Mouse (Mus musculus): ENCODE data around the gene Osmr. TPM values are rescaled to one million over a fixed set of nuclear protein-coding genes. Genes with fewer than 3 reads are reported as not detected.
A peak's percentile ranks its signal among the peaks of the same experiment; 100 is the strongest.

The Osmr gene
- polyA plus RNA-seq, 1 experiment from 2014 or later = 1.0 TPM

- H3K36me3 ChIP-seq = no peaks in the 10 kb centered on the region
- no peaks in the 10 kb centered on the region for H3K9me3 ChIP-seq (replicated peaks)
- H3K27ac ChIP-seq = no peak overlapping the region
- H3K4me1 ChIP-seq = no peaks in the 10 kb centered on the region
- 54% methylated on average over 5 of the region's 5 CpGs for WGBS
- H3K27me3 ChIP-seq = no peaks in the 10 kb centered on the region
- ATAC-seq (ENCODE audit: low FRiP score) = no peak
- H3K4me2 ChIP-seq (replicated peaks) = no peak overlapping the region
- H3K4me3 ChIP-seq = no peak overlapping the region
- no peak overlapping the region for H3K9ac ChIP-seq
Observed at GRCm38 (mm10) chr15:6883816-6884215, 9.0 kb upstream of the Osmr start.

GRCm38 (mm10) chr15:6883091-6883490 lies 8.3 kb upstream of the Osmr start:
- Histone ChIP-seq H3K36me3 (no peaks in the 10 kb centered on the region), H3K27me3 (no peaks in the 10 kb centered on the region), H3K4me2 (replicated peaks) (no peak overlapping the region), H3K9ac (no peak overlapping the region), H3K4me3 (no peak overlapping the region), H3K27ac (no peak overlapping the region), H3K4me1 (no peaks in the 10 kb centered on the region), H3K9me3 (replicated peaks) (no peaks in the 10 kb centered on the region)
- WGBS = 74% methylated on average over 4 of the region's 4 CpGs
- ATAC-seq (ENCODE audit: low FRiP score) = no peak

- Histone ChIP-seq H3K4me1 (no peaks in the 10 kb centered on the region), H3K4me3 (no peak overlapping the region), H3K27me3 (no peaks in the 10 kb centered on the region), H3K27ac (no peak overlapping the region), H3K4me2 (replicated peaks) (no peak overlapping the region), H3K36me3 (no peaks in the 10 kb centered on the region), H3K9ac (no peak overlapping the region), H3K9me3 (replicated peaks) (no peaks in the 10 kb centered on the region)
- WGBS = 45% methylated on average over 7 of the region's 7 CpGs
- no peak for ATAC-seq (ENCODE audit: low FRiP score)
Observed at GRCm38 (mm10) chr15:6882180-6882579, 7.4 kb upstream of the Osmr start.

GRCm38 (mm10) chr15:6881211-6881610 lies 6.4 kb upstream of the Osmr start:
- Histone ChIP-seq H3K27ac (no peak overlapping the region), H3K4me3 (no peak overlapping the region), H3K9me3 (replicated peaks) (no peaks in the 10 kb centered on the region), H3K36me3 (no peaks in the 10 kb centered on the region), H3K27me3 (no peaks in the 10 kb centered on the region), H3K4me1 (no peaks in the 10 kb centered on the region), H3K9ac (no peak overlapping the region), H3K4me2 (replicated peaks) (no peak overlapping the region)
- no peak for ATAC-seq (ENCODE audit: low FRiP score)
- 84% methylated on average over 9 of the region's 9 CpGs for WGBS

GRCm38 (mm10) chr15:6873807-6874600 lies 765 bp downstream of the Osmr start:
- 0 out of 2 replicates have a peak, but pooled peaks have one; percentile 40 for ATAC-seq (ENCODE audit: low FRiP score)
- 2% methylated on average over 52 of the region's 52 CpGs for WGBS
- peaks cover 29% of the 10 kb centered on the region for H3K27me3 ChIP-seq

GRCm38 (mm10) chr15:6873154-6873806 lies 1.5 kb downstream of the Osmr start:
- H3K9me3 ChIP-seq (replicated peaks) = no peaks in the 10 kb centered on the region
- no peak overlapping the region for H3K27ac ChIP-seq
- peaks cover 12% of the 10 kb centered on the region for H3K4me1 ChIP-seq
- no peak overlapping the region for H3K9ac ChIP-seq
- H3K4me3 ChIP-seq = peak overlapping the region; percentile 43
- WGBS = 34% methylated on average over 17 of the region's 17 CpGs
- no peaks in the 10 kb centered on the region for H3K36me3 ChIP-seq
- H3K4me2 ChIP-seq (replicated peaks) = peak overlapping the region; percentile 84
- no peak for ATAC-seq (ENCODE audit: low FRiP score)
- H3K27me3 ChIP-seq = peaks cover 29% of the 10 kb centered on the region

More at GRCm38 (mm10) chr15:6873807-6874600, 765 bp downstream of the Osmr start:
- Histone ChIP-seq H3K4me2 (replicated peaks) (peak overlapping the region; percentile 84), H3K36me3 (no peaks in the 10 kb centered on the region), H3K27ac (no peak overlapping the region), H3K4me3 (peak overlapping the region; percentile 43), H3K4me1 (peaks cover 12% of the 10 kb centered on the region), H3K9ac (peak overlapping the region; percentile 41), H3K9me3 (replicated peaks) (no peaks in the 10 kb centered on the region)

- 64% methylated on average over 11 of the region's 11 CpGs for WGBS
- ATAC-seq (ENCODE audit: low FRiP score) = no peak
- peaks cover 15% of the 10 kb centered on the region for H3K4me1 ChIP-seq
- peaks cover 29% of the 10 kb centered on the region for H3K27me3 ChIP-seq
- no peak overlapping the region for H3K4me3 ChIP-seq
- no peak overlapping the region for H3K4me2 ChIP-seq (replicated peaks)
- H3K36me3 ChIP-seq = no peaks in the 10 kb centered on the region
- no peaks in the 10 kb centered on the region for H3K9me3 ChIP-seq (replicated peaks)
- H3K9ac ChIP-seq = no peak overlapping the region
- H3K27ac ChIP-seq = no peak overlapping the region
Observed at GRCm38 (mm10) chr15:6871621-6872359, 3.0 kb downstream of the Osmr start.

- no peak for ATAC-seq (ENCODE audit: low FRiP score)
- no peak overlapping the region for H3K4me2 ChIP-seq (replicated peaks)
- no peak overlapping the region for H3K27ac ChIP-seq
- peaks cover 3% of the 10 kb centered on the region; the same call in 1 of the 2 replicates for H3K4me1 ChIP-seq
- no peak overlapping the region for H3K4me3 ChIP-seq
- H3K9me3 ChIP-seq (replicated peaks) = no peaks in the 10 kb centered on the region
- 35% methylated on average over 6 of the region's 6 CpGs for WGBS
- no peak overlapping the region for H3K9ac ChIP-seq
- no peaks in the 10 kb centered on the region for H3K27me3 ChIP-seq
- no peaks in the 10 kb centered on the region for H3K36me3 ChIP-seq
Observed at GRCm38 (mm10) chr15:6866888-6867287, 7.9 kb downstream of the Osmr start.

- no peak overlapping the region for H3K4me3 ChIP-seq
- no peak for ATAC-seq (ENCODE audit: low FRiP score)
- H3K27me3 ChIP-seq = no peaks in the 10 kb centered on the region
- no peak overlapping the region for H3K9ac ChIP-seq
- no peaks in the 10 kb centered on the region for H3K9me3 ChIP-seq (replicated peaks)
- 87% methylated on average over 4 of the region's 4 CpGs for WGBS
- peaks cover 3% of the 10 kb centered on the region; the same call in 1 of the 2 replicates for H3K4me1 ChIP-seq
- no peak overlapping the region for H3K27ac ChIP-seq
- no peaks in the 10 kb centered on the region for H3K36me3 ChIP-seq
- H3K4me2 ChIP-seq (replicated peaks) = no peak overlapping the region
Observed at GRCm38 (mm10) chr15:6862125-6862524, 12.6 kb downstream of the Osmr start.

GRCm38 (mm10) chr15:6861617-6862016 lies 13.2 kb downstream of the Osmr start:
- Histone ChIP-seq H3K4me1 (no peaks in the 10 kb centered on the region), H3K36me3 (no peaks in the 10 kb centered on the region), H3K9ac (no peak overlapping the region), H3K27ac (no peak overlapping the region), H3K4me3 (no peak overlapping the region), H3K27me3 (no peaks in the 10 kb centered on the region), H3K4me2 (replicated peaks) (no peak overlapping the region), H3K9me3 (replicated peaks) (no peaks in the 10 kb centered on the region)
- no peak for ATAC-seq (ENCODE audit: low FRiP score)
- 83% methylated on average over 7 of the region's 7 CpGs for WGBS

GRCm38 (mm10) chr15:6859781-6860180 lies 15.0 kb downstream of the Osmr start:
- H3K4me1 ChIP-seq = no peaks in the 10 kb centered on the region
- no peak overlapping the region for H3K9ac ChIP-seq
- H3K4me3 ChIP-seq = no peak overlapping the region
- WGBS = 89% methylated on average over 7 of the region's 7 CpGs
- no peak for ATAC-seq (ENCODE audit: low FRiP score)
- no peak overlapping the region for H3K4me2 ChIP-seq (replicated peaks)
- H3K9me3 ChIP-seq (replicated peaks) = no peaks in the 10 kb centered on the region
- no peak overlapping the region for H3K27ac ChIP-seq
- H3K36me3 ChIP-seq = no peaks in the 10 kb centered on the region
- H3K27me3 ChIP-seq = no peaks in the 10 kb centered on the region

GRCm38 (mm10) chr15:6858871-6859270 lies 15.9 kb downstream of the Osmr start:
- Histone ChIP-seq H3K9me3 (replicated peaks) (no peaks in the 10 kb centered on the region), H3K4me3 (no peak overlapping the region), H3K36me3 (no peaks in the 10 kb centered on the region), H3K9ac (no peak overlapping the region), H3K27ac (no peak overlapping the region), H3K4me2 (replicated peaks) (no peak overlapping the region), H3K27me3 (no peaks in the 10 kb centered on the region), H3K4me1 (no peaks in the 10 kb centered on the region)
- ATAC-seq (ENCODE audit: low FRiP score) = no peak
- 90% methylated on average over 4 of the region's 4 CpGs for WGBS
